Mouse (Mus musculus) CH12.LX (cell line): ENCODE results near the gene Tex14. TPM values are rescaled to one million over a fixed set of nuclear protein-coding genes. Genes with fewer than 3 reads are reported as not detected.
"Not testable (repeated sequence)": the region's sequence is repeated elsewhere in the genome, so short reads cannot be mapped to it uniquely, and the experiment has no call there.

Experiments used
- DNase-seq: peaks from one replicate; pipeline ENCODE4 v3.0.0-alpha.2; 2013; ENCODE audit errors: extremely low read depth
- H3K27ac ChIP-seq: 2 replicates; pipeline ENCODE4 v1.5.1; 2012; ENCODE audit warnings: low read depth, mild to moderate bottlenecking, control low read depth, moderate library complexity; ENCODE audit not compliant: insufficient read depth
- H3K27me3 ChIP-seq: replicated peaks from 2 replicates; pipeline ENCODE3; 2012; ENCODE audit warnings: inconsistent platforms
- H3K36me3 ChIP-seq, 2 experiments: replicated peaks in 1 of 2; 2 replicates each; pipeline versions ENCODE3 to v1.6.1; 2012; ENCODE audit warnings: inconsistent platforms in 1 of 2, low read length in 1 of 2, mild to moderate bottlenecking in 1 of 2, mixed read lengths in 1 of 2, moderate library complexity in 1 of 2; ENCODE audit not compliant: control insufficient read depth in 1 of 2, insufficient read depth in 1 of 2
- H3K4me1 ChIP-seq, 2 experiments: 2 replicates each; pipeline ENCODE4 v1.6.1; 2012; ENCODE audit warnings: inconsistent platforms in 1 of 2, moderate library complexity in 1 of 2; ENCODE audit not compliant: insufficient read depth in 2 of 2, control insufficient read depth in 1 of 2
- H3K4me2 ChIP-seq: 2 replicates; pipeline ENCODE4 v1.6.1; 2012; ENCODE audit warnings: low read depth, mild to moderate bottlenecking, control low read depth; ENCODE audit not compliant: poor library complexity, insufficient read depth, severe bottlenecking
- H3K4me3 ChIP-seq, 3 experiments: fragments of 150-350 bp in 1 of 3; sonication (generic) in 1 of 3; replicated peaks in 1 of 3; 2 replicates each; pipeline versions ENCODE3 to v1.5.1; 2011 to 2012; ENCODE audit warnings: low read depth in 2 of 3, low read length in 2 of 3, mild to moderate bottlenecking in 2 of 3, moderate library complexity in 2 of 3, control low read depth in 1 of 3, improper control_type of control experiment in 1 of 3, inconsistent platforms in 1 of 3, mixed read lengths in 1 of 3; ENCODE audit not compliant: poor library complexity in 1 of 3
- H3K79me2 ChIP-seq: replicated peaks from 2 replicates; pipeline ENCODE4 v1.6.1; 2012; ENCODE audit warnings: mild to moderate bottlenecking, moderate library complexity; ENCODE audit not compliant: control insufficient read depth, poor library complexity, insufficient read depth, severe bottlenecking; ENCODE audit errors: extremely low read depth
- H3K9ac ChIP-seq: 2 replicates; pipeline ENCODE4 v1.6.1; 2012; ENCODE audit warnings: low read depth, mild to moderate bottlenecking, control low read depth, moderate library complexity; ENCODE audit not compliant: insufficient read depth
- H3K9me3 ChIP-seq: replicated peaks from 2 replicates; pipeline ENCODE3; 2012; ENCODE audit warnings: low read length, inconsistent platforms, mixed read lengths
- BHLHE40 ChIP-seq: IDR thresholded peaks from 2 replicates; pipeline ENCODE4 v1.6.1; 2011; ENCODE audit warnings: mild to moderate bottlenecking, low read depth, low read length, improper control_type of control experiment
- CHD2 ChIP-seq: IDR thresholded peaks from 2 replicates; pipeline ENCODE4 v1.6.1; 2011; ENCODE audit warnings: low read length, improper control_type of control experiment
- E2F4 ChIP-seq: IDR thresholded peaks from 2 replicates; pipeline ENCODE4 v1.6.1; 2011; ENCODE audit warnings: low read depth, low read length, improper control_type of control experiment; ENCODE audit not compliant: insufficient replicate concordance
- ETS1 ChIP-seq: conservative IDR thresholded peaks from 2 replicates; pipeline ENCODE4 v1.6.1; 2012; ENCODE audit warnings: low read depth, mild to moderate bottlenecking, inconsistent platforms, low read length, improper control_type of control experiment, moderate library complexity
- HCFC1 ChIP-seq: IDR thresholded peaks from 2 replicates; pipeline ENCODE4 v1.6.1; 2012; ENCODE audit warnings: low read depth, mild to moderate bottlenecking, inconsistent platforms, low read length, improper control_type of control experiment
- IRF4 ChIP-seq: IDR thresholded peaks from 2 replicates; pipeline ENCODE4 v1.6.1; 2014; ENCODE audit warnings: low read depth, mild to moderate bottlenecking, inconsistent platforms, low read length, improper control_type of control experiment
- JUN ChIP-seq: IDR thresholded peaks from 2 replicates; pipeline ENCODE4 v1.6.1; 2011; ENCODE audit warnings: low read depth, mild to moderate bottlenecking, low read length, improper control_type of control experiment, moderate library complexity; ENCODE audit not compliant: insufficient read depth
- MAFK ChIP-seq: IDR thresholded peaks from 2 replicates; pipeline ENCODE4 v1.6.1; 2011; ENCODE audit warnings: low read length, improper control_type of control experiment; ENCODE audit not compliant: insufficient replicate concordance
- MAX ChIP-seq: IDR thresholded peaks from 2 replicates; pipeline ENCODE4 v1.6.1; 2011; ENCODE audit warnings: low read length, improper control_type of control experiment
- MAZ ChIP-seq: IDR thresholded peaks from 2 replicates; pipeline ENCODE4 v1.6.1; 2012; ENCODE audit warnings: low read depth, mild to moderate bottlenecking, inconsistent platforms, low read length, improper control_type of control experiment, moderate library complexity
- MEF2A ChIP-seq: IDR thresholded peaks from 2 replicates; pipeline ENCODE4 v1.6.1; 2014; ENCODE audit warnings: low read depth, mild to moderate bottlenecking, inconsistent platforms, low read length, improper control_type of control experiment, borderline replicate concordance
- MXI1 ChIP-seq: IDR thresholded peaks from 2 replicates; pipeline ENCODE4 v1.6.1; 2011; ENCODE audit warnings: mild to moderate bottlenecking, low read depth, low read length, improper control_type of control experiment
- MYC ChIP-seq: IDR thresholded peaks from 2 replicates; pipeline ENCODE4 v1.6.1; 2011; ENCODE audit warnings: low read depth, mild to moderate bottlenecking, improper control_type of control experiment, low read length
- NELFE ChIP-seq: IDR thresholded peaks from 2 replicates; pipeline ENCODE4 v1.6.1; 2011; ENCODE audit warnings: low read depth, low read length, improper control_type of control experiment
- NRF1 ChIP-seq: IDR thresholded peaks from 2 replicates; pipeline ENCODE4 v1.6.1; 2014; ENCODE audit warnings: low read depth, mild to moderate bottlenecking, inconsistent platforms, low read length, improper control_type of control experiment, moderate library complexity
- POLR2A ChIP-seq: IDR thresholded peaks from 2 replicates; pipeline ENCODE4 v1.6.1; 2011; ENCODE audit warnings: low read depth, mild to moderate bottlenecking, improper control_type of control experiment, low read length
- POLR2AphosphoS2 ChIP-seq: IDR thresholded peaks from 2 replicates; pipeline ENCODE4 v1.6.1; 2011; ENCODE audit warnings: low read depth, low read length, improper control_type of control experiment
- RCOR1 ChIP-seq: conservative IDR thresholded peaks from 2 replicates; pipeline ENCODE4 v1.6.1; 2012; ENCODE audit warnings: low read depth, mild to moderate bottlenecking, inconsistent platforms, low read length, improper control_type of control experiment
- SIN3A ChIP-seq: IDR thresholded peaks from 2 replicates; pipeline ENCODE4 v1.6.1; 2012; ENCODE audit warnings: low read length, improper control_type of control experiment, inconsistent platforms
- SMC3 ChIP-seq: IDR thresholded peaks from 2 replicates; pipeline ENCODE4 v1.6.1; 2011; ENCODE audit warnings: low read depth, low read length, improper control_type of control experiment
- TBP ChIP-seq: conservative IDR thresholded peaks from 2 replicates; pipeline ENCODE4 v1.6.1; 2011; ENCODE audit warnings: low read depth, low read length, improper control_type of control experiment
- TCF12 ChIP-seq: IDR thresholded peaks from 2 replicates; pipeline ENCODE4 v1.6.1; 2014; ENCODE audit warnings: low read depth, mild to moderate bottlenecking, inconsistent platforms, low read length, improper control_type of control experiment
- USF1 ChIP-seq: IDR thresholded peaks from 2 replicates; pipeline ENCODE4 v1.6.1; 2014; ENCODE audit warnings: low read depth, mild to moderate bottlenecking, inconsistent platforms, low read length, improper control_type of control experiment
- USF2 ChIP-seq: conservative IDR thresholded peaks from 2 replicates; pipeline ENCODE4 v1.6.1; 2011; ENCODE audit warnings: low read depth, low read length, improper control_type of control experiment
- ZC3H11A ChIP-seq: IDR thresholded peaks from 2 replicates; pipeline ENCODE4 v1.6.1; 2012; ENCODE audit warnings: low read depth, mild to moderate bottlenecking, inconsistent platforms, low read length, improper control_type of control experiment
- ZMIZ1 ChIP-seq: IDR thresholded peaks from 2 replicates; pipeline ENCODE4 v1.6.1; 2012; ENCODE audit warnings: low read depth, mild to moderate bottlenecking, inconsistent platforms, low read length, improper control_type of control experiment
- ZNF384 ChIP-seq: IDR thresholded peaks from 2 replicates; pipeline ENCODE4 v1.6.1; 2012; ENCODE audit warnings: low read depth, low read length, improper control_type of control experiment, inconsistent platforms
- dilution Hi-C: fragments of 300-500 bp; cut with MboI; formaldehyde crosslinking; loops from 2 replicates; pipeline ENCODE4 v1.14.3; 2020; ENCODE audit warnings: low sequenced_read_pairs; ENCODE audit not compliant: extremely low pct_unique_long_range_greater_than_20kb, extremely low pct_ligation_motif_present
- in situ Hi-C: fragments of 300-500 bp; cut with MboI; formaldehyde crosslinking; loops from 3 replicates; pipeline ENCODE4 v1.14.3; 2019; ENCODE audit warnings: low sequenced_read_pairs, low pct_ligation_motif_present, low pct_unique_long_range_greater_than_20kb, mixed read lengths
- polyA plus RNA-seq: library from polyadenylated mRNA; unstranded; fragments of >175 nt; gene quantifications from 2 replicates; pipeline ENCODE4 v1.2.1, GENCODE M21; 2012; ENCODE audit warnings: low read depth; ENCODE audit not compliant: insufficient read length
- total RNA-seq, 2 experiments: library from RNA; depleted of rRNA; stranded (reverse); fragments of 300-350 nt in 1 of 2; fragments of >200 nt in 1 of 2; gene quantifications; 2 replicates each; pipeline ENCODE4 v1.2.3; 2012 to 2014

The Tex14 gene
- total and polyA plus RNA-seq, 3 experiments = 1.3 to 2.1 (median 1.4) TPM

DNA sequence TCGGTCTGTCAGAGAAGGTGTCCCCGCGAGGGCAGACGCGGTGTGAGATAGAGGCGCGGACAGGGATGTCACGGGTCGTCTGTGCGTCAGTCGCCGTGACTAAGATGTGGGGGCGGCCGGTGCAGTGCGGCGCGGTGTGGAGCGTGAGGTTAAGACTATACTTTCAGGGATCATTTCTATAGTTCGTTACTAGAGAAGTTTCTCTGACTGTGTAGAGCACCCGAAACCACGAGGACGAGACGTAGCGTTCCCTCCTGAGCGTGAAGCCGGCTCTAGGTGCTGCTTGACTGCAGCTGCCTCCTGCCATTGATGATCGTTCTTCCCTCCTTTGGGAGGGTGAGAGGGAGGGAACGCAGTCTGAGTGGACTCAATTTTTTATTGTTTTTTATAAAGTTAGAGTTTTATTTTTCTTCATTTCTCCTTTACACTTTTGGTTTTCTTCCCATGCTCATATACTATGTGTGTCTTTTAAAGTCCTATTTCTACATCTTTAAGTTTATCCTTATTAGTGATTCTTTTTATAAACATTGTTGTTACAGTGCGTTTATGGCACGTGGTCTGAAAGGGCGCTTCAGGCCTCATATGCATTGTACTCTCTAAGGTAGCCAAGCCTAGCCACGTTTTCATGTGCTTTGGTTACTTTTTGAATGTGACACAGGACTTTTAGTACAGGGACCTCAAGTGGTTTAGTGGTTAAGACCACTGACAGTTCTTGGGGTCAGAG lies 43.8 kb downstream of the Tex14 start:
- H3K4me3 ChIP-seq, H3K79me2 ChIP-seq, H3K27ac ChIP-seq, in situ Hi-C loops, H3K36me3 ChIP-seq, dilution Hi-C loops, H3K27me3 ChIP-seq, H3K4me2 ChIP-seq, H3K9ac ChIP-seq, H3K9me3 ChIP-seq: not testable (repeated sequence)
- TF ChIP-seq NRF1 (peak; percentile 13; the same call in 1 of the 2 replicates), USF2 (peak; percentile 72), ZMIZ1 (peak; percentile 100), IRF4 (peak; percentile 79; the same call in 1 of the 2 replicates), TBP (peak; percentile 43), MXI1 (peak; percentile 99), POLR2A (peak; percentile 99), POLR2AphosphoS2 (peak; percentile 100), ZNF384 (peak; percentile 45; the same call in 1 of the 2 replicates), TCF12 (0 out of 2 replicates have a peak, but pooled peaks have one; percentile 31), MAFK (peak; percentile 82), NELFE (peak; percentile 99), MYC (peak; percentile 100), JUN (peak; percentile 76; the same call in 1 of the 2 replicates), SIN3A (peak; percentile 99), MAZ (peak; percentile 88), MEF2A (peak; percentile 90), E2F4 (0 out of 2 replicates have a peak, but pooled peaks have one; percentile 70), MAX (peak; percentile 100), ETS1 (peak; percentile 96), USF1 (peak; percentile 82), CHD2 (0 out of 2 replicates have a peak, but pooled peaks have one; percentile 53), RCOR1 (peak; percentile 94; the same call in 1 of the 2 replicates), BHLHE40 (peak; percentile 99), SMC3 (0 out of 2 replicates have a peak, but pooled peaks have one; percentile 1), ZC3H11A (peak; percentile 4; the same call in 1 of the 2 replicates), HCFC1 (peak; percentile 77)
- peaks cover 6 to 24% of the 10 kb centered on the region in 2 experiments; a peak in 3 of 4 replicates for H3K4me1 ChIP-seq
- DNase-seq = peak; percentile 99
